Mouse (Mus musculus) megakaryocyte, embryonic 14.5 days (primary cell): ENCODE results near the gene Pip4k2b.

Source experiments
- FLI1 ChIP-seq: IDR thresholded peaks from 2 replicates; pipeline ENCODE4 v1.6.1; 2012; ENCODE audit warnings: low read length, inconsistent platforms, mixed read lengths
- GATA1 ChIP-seq: IDR thresholded peaks from 3 replicates; pipeline ENCODE4 v1.6.1; 2012; ENCODE audit warnings: mixed read lengths, low read length, inconsistent platforms, borderline replicate concordance

DNA sequence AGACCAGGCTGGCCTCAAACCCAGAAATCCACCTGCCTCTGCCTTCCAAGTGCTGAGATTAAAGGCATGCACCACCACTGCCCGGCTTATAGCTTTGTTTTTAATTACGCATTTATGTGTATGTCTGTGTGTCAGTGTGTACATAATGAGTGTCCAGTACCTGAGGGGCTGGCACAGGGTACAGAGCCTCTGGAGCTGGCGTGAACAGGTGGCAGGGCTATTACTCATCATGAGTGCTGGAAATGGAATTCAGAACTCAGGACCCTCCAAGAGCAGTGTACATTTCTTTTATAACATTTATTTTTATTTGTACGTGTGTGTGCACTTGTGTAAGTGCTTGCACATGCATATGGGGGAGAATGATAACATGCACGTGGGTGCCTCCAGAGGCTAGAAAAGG, 7.9 kb downstream of the Pip4k2b start:
- no peak for TF ChIP-seq GATA1
- TF ChIP-seq FLI1, result no peak
